Mouse (Mus musculus) liver, embryonic 12.5 days (tissue): Measurements from ENCODE around the gene Sema4b. TPM values are rescaled to one million over a fixed set of nuclear protein-coding genes. Genes with fewer than 3 reads are reported as not detected.
A peak's percentile ranks its signal among the peaks of the same experiment; 100 is the strongest.

Source experiments
- ATAC-seq: fragments of 200-750 bp; cut with Nextera tagmentation; 2 replicates; pipeline ENCODE4 v1.8.0; 2017; ENCODE audit warnings: moderate number of reproducible peaks, mild to moderate bottlenecking, moderate library complexity
- H3K27ac ChIP-seq: fragments of 300-500 bp; sonication (generic); 2 replicates; pipeline ENCODE4 v1.5.1; 2016; ENCODE audit warnings: mild to moderate bottlenecking
- H3K27me3 ChIP-seq: fragments of 300-500 bp; sonication (generic); replicated peaks from 2 replicates; pipeline ENCODE4 v1.6.1; 2016; ENCODE audit warnings: mild to moderate bottlenecking, moderate library complexity
- H3K36me3 ChIP-seq: fragments of 300-500 bp; sonication (generic); 2 replicates; pipeline ENCODE4 v1.6.1; 2016; ENCODE audit warnings: mild to moderate bottlenecking, moderate library complexity
- H3K4me1 ChIP-seq: fragments of 300-500 bp; sonication (generic); 2 replicates; pipeline ENCODE4 v1.6.1; 2016
- H3K4me2 ChIP-seq: fragments of 300-500 bp; sonication (generic); 2 replicates; pipeline ENCODE4 v1.6.1; 2016; ENCODE audit warnings: mild to moderate bottlenecking, moderate library complexity
- H3K4me3 ChIP-seq: fragments of 300-500 bp; sonication (generic); 2 replicates; pipeline ENCODE4 v1.5.1; 2016; ENCODE audit warnings: mild to moderate bottlenecking, moderate library complexity
- H3K9ac ChIP-seq: fragments of 300-500 bp; sonication (generic); 2 replicates; pipeline ENCODE4 v1.6.1; 2016; ENCODE audit warnings: mild to moderate bottlenecking, moderate library complexity
- H3K9me3 ChIP-seq: fragments of 300-500 bp; sonication (generic); replicated peaks from 2 replicates; pipeline ENCODE4 v1.6.1; 2016; ENCODE audit warnings: mild to moderate bottlenecking, moderate library complexity
- WGBS: fragments of 180-500 bp; shearing (Covaris S2); methylation state at CpG from one replicate; pipeline ENCODE4 v1.1.7; 2016; ENCODE audit not compliant: insufficient replicate concordance; 5-methylcytosine and 5-hydroxymethylcytosine counted together
- polyA plus RNA-seq: library from polyadenylated mRNA; unstranded; fragments of >200 nt; fragmentation: Nextera tagmentation; extraction: Ambion mirVana; gene quantifications from 2 replicates; pipeline ENCODE4 v1.2.1, GENCODE M21; 2016

Gene Sema4b
- polyA plus RNA-seq, 1 experiment from 2014 or later: 17.9 TPM

DNA sequence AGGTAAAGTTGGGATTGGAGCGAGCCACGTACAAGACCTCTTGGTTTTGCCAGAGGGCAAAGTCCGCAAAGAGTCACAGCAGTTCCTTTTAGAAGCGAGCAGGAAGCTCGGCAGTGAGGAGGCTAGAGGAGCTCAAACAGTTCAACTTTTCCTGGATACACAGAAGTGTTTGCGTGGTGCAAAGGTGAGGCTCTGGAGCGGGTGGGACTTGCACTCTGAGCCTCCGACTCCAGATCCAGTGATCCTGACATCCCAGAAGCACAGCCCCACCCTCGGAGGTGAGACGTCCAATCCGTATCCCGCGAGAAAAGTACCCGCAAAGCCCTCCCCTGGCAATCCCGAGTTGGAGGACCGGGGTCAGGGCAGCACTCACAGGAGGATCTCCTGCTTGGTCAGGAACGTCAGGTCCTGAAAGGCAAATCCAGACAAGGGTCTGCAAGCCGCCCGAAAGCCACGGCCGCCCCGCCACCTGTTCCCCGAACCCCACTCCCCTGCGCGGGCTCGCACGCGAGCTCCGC, 45.4 kb downstream of the Sema4b start:
- Histone ChIP-seq H3K4me2 (peak overlapping the region; percentile 95), H3K27me3 (no peaks in the 10 kb centered on the region), H3K4me3 (peak overlapping the region; percentile 83), H3K4me1 (peaks cover 59% of the 10 kb centered on the region), H3K27ac (peak overlapping the region; percentile 93), H3K9ac (peak overlapping the region; percentile 88), H3K36me3 (peaks cover 33% of the 10 kb centered on the region), H3K9me3 (no peaks in the 10 kb centered on the region)
- peak; percentile 38 for ATAC-seq
- under 1% methylated on average over 29 of the region's 29 CpGs for WGBS

- Histone ChIP-seq H3K9ac (peak within 1 kb of the TSS; percentile 88), H3K36me3 (peaks cover 30% of the 10 kb centered on the region), H3K27ac (peak within 1 kb of the TSS; percentile 93), H3K4me2 (peak within 1 kb of the TSS; percentile 95), H3K4me3 (peak within 1 kb of the TSS; percentile 83), H3K4me1 (peaks cover 59% of the 10 kb centered on the region), H3K9me3 (no peaks in the 10 kb centered on the region), H3K27me3 (no peaks in the 10 kb centered on the region)
- ATAC-seq: peak; percentile 99
- WGBS: 3% methylated on average over 55 of the region's 56 CpGs
Measured at GRCm38 (mm10) chr7:80232489-80233029, 45.9 kb downstream of the Sema4b start, which contains the start of the genes Cib1 and Gdpgp1. Cib1 (minus strand) TSS chr7:80232813. Gdpgp1 (plus strand) TSS chr7:80232865.

DNA sequence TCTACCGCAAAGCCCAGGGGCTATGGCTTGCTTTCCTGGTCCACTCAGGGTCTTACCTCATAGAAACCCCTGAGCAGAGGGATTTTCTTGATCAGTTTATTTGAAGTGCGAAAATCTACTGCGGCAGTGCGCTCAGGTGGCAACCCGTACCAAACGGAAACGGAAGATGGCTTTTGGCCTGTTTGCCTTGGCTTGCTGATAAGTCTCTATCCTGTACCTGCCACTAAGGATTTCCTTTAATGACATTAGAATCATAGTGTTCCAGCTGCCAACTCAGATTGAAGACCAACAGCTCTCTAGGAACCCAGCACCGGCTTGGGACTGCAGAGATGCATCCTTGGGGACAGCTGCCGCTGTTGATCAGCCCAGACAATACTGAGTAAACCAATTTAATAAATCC, 47.2 kb downstream of the Sema4b start:
- no peaks in the 10 kb centered on the region for H3K9me3 ChIP-seq
- no peaks in the 10 kb centered on the region for H3K27me3 ChIP-seq
- 36% methylated on average over 9 of the region's 9 CpGs for WGBS
- peak overlapping the region; percentile 95 for H3K4me2 ChIP-seq
- no peak for ATAC-seq
- H3K27ac ChIP-seq: peak overlapping the region; percentile 45; the same call in 1 of the 2 replicates
- H3K36me3 ChIP-seq: peaks cover 30% of the 10 kb centered on the region
- peaks cover 55% of the 10 kb centered on the region for H3K4me1 ChIP-seq
- H3K9ac ChIP-seq: peak overlapping the region; percentile 75
- peak overlapping the region; percentile 83 for H3K4me3 ChIP-seq

- H3K36me3 ChIP-seq: peaks cover 40% of the 10 kb centered on the region
- H3K27me3 ChIP-seq: no peaks in the 10 kb centered on the region
- no peaks in the 10 kb centered on the region for H3K9me3 ChIP-seq
- no peak overlapping the region for H3K9ac ChIP-seq
- 83% methylated on average over 10 of the region's 10 CpGs for WGBS
- no peak for ATAC-seq
- H3K4me1 ChIP-seq: peaks cover 21% of the 10 kb centered on the region
- H3K27ac ChIP-seq: no peak overlapping the region
- no peak overlapping the region for H3K4me3 ChIP-seq
- H3K4me2 ChIP-seq: no peak overlapping the region
Measured at GRCm38 (mm10) chr7:80238542-80238941, 51.9 kb downstream of the Sema4b start.

DNA sequence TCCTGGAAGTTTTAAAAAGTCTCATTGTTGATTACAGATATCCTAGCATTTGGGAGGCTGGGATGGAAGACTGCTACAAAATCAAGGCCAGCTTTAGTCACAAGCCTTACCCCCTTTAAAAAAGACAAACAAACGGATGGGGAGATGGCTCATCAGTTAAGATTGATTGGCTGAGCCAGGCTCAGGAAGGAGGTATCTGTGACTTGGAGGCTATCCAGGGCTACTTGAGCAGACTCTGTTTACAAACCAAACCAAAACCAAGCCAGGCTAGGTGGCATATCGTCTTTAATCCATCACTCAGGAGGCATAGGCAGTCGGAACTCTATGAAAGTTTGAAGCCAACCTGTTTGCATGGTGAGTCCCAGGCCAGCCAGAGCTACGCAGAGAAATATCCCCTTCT, 55.0 kb downstream of the Sema4b start:
- WGBS: 70% methylated on average over 4 of the region's 4 CpGs
- ATAC-seq: no peak
- no peak overlapping the region for H3K9ac ChIP-seq
- H3K27me3 ChIP-seq: no peaks in the 10 kb centered on the region
- H3K4me2 ChIP-seq: no peak overlapping the region
- no peaks in the 10 kb centered on the region for H3K9me3 ChIP-seq
- no peak overlapping the region for H3K27ac ChIP-seq
- H3K4me3 ChIP-seq: no peak overlapping the region
- H3K36me3 ChIP-seq: peaks cover 40% of the 10 kb centered on the region
- peaks cover 9% of the 10 kb centered on the region for H3K4me1 ChIP-seq

GRCm38 (mm10) chr7:80244851-80245250, 58.2 kb downstream of the Sema4b start:
- no peaks in the 10 kb centered on the region for H3K9me3 ChIP-seq
- H3K27me3 ChIP-seq: no peaks in the 10 kb centered on the region
- H3K36me3 ChIP-seq: peaks cover 13% of the 10 kb centered on the region
- H3K4me1 ChIP-seq: peaks cover 17% of the 10 kb centered on the region
- H3K9ac ChIP-seq: no peak overlapping the region
- no peak overlapping the region for H3K4me2 ChIP-seq
- no peak for ATAC-seq
- WGBS: 92% methylated on average over 4 of the region's 4 CpGs
- no peak overlapping the region for H3K27ac ChIP-seq
- H3K4me3 ChIP-seq: no peak overlapping the region

DNA sequence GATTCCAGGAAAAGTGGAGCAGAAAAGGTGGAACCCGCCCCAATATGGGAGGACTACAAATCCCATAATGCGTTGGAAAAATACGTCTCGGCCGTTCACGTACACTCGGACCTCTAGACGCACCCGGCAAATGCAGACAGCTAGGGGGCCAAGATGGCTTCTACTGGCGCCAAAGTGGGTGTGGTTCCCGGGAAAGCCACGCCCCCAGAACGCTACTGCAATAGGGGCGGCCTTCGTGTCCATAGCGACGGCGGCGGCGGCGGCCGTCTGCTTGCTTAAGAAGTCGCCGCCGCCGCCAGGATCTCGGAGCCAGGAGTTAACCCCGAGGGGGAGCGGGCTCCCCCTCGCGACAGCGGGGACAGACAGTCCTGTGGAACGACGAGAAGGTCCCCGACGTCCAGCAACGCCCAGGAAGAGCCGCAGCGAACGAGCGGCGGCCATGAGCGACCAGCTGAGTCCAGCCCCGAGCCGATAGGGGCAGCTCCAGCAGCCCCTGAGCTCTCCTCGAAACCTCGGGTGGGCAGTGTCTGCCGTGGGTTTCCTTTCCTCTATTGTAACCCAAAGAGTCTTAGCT, 59.6 kb downstream of the Sema4b start, which contains the start of gene Ttll13:
TSS of gene Ttll13 (plus strand) at position 229 of the 574 bp plus-strand sequence.
- H3K4me3 ChIP-seq: peak within 1 kb of the TSS; percentile 77
- H3K4me2 ChIP-seq: peak within 1 kb of the TSS; percentile 92
- peak within 1 kb of the TSS; percentile 82 for H3K9ac ChIP-seq
- ATAC-seq: peak; percentile 97
- no peaks in the 10 kb centered on the region for H3K9me3 ChIP-seq
- H3K27me3 ChIP-seq: no peaks in the 10 kb centered on the region; the same call in 1 of the 2 replicates
- peaks cover 23% of the 10 kb centered on the region for H3K4me1 ChIP-seq
- H3K36me3 ChIP-seq: no peaks in the 10 kb centered on the region
- H3K27ac ChIP-seq: peak within 1 kb of the TSS; percentile 79
- WGBS: under 1% methylated on average over 48 of the region's 48 CpGs

- Histone ChIP-seq H3K36me3 (no peaks in the 10 kb centered on the region), H3K27me3 (peaks cover 4% of the 10 kb centered on the region), H3K4me2 (peak overlapping the region; percentile 92), H3K4me1 (peaks cover 26% of the 10 kb centered on the region), H3K4me3 (peak overlapping the region; percentile 77), H3K9me3 (no peaks in the 10 kb centered on the region), H3K9ac (peak overlapping the region; percentile 82), H3K27ac (peak overlapping the region; percentile 79; the same call in 1 of the 2 replicates)
- no peak for ATAC-seq
- 16% methylated on average over 7 of the region's 7 CpGs for WGBS
Measured at GRCm38 (mm10) chr7:80246859-80247258, 60.2 kb downstream of the Sema4b start.

DNA sequence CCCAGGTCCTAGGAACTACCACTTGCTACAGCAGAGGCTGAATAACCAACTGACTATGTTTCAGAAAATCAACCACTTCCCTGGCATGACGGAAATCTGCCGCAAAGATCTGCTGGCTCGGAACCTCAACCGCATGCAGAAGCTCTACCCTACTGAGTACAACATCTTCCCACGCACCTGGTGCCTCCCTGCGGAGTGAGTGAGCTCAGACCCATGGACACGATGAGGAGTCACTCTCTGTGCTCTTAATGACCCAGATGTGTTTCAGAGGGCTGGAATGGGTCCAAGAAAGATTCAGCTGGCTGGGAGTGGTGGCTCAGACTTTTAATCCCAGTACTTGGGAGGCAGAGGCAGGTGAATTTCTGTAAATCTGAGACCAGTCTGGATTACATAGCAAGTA, 65.8 kb downstream of the Sema4b start:
- no peaks in the 10 kb centered on the region for H3K36me3 ChIP-seq
- H3K4me2 ChIP-seq: no peak overlapping the region
- H3K9ac ChIP-seq: no peak overlapping the region
- no peak for ATAC-seq
- no peak overlapping the region for H3K27ac ChIP-seq
- no peak overlapping the region for H3K4me3 ChIP-seq
- 78% methylated on average over 7 of the region's 7 CpGs for WGBS
- H3K9me3 ChIP-seq: no peaks in the 10 kb centered on the region
- H3K4me1 ChIP-seq: peaks cover 25% of the 10 kb centered on the region
- H3K27me3 ChIP-seq: peaks cover 10% of the 10 kb centered on the region

DNA sequence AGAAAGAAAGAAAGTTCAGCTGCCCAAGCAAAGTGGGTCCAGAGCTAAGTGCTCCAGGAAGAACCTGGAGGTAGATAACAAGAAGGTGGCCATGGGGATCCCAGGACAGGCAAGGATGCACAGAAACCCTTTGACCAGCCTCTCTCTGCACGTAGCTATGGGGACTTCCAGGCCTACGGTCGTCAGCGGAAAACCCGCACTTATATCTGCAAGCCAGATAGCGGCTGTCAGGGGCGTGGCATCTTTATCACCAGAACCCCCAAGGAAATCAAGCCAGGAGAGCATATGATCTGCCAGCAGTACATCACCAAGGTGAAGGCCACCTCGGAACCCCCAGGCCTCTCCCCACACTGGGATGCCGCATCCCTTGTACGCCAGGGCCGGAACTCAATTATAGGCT, 66.2 kb downstream of the Sema4b start:
- no peak overlapping the region for H3K27ac ChIP-seq
- peaks cover 30% of the 10 kb centered on the region for H3K4me1 ChIP-seq
- no peak overlapping the region for H3K4me2 ChIP-seq
- no peak overlapping the region for H3K9ac ChIP-seq
- 42% methylated on average over 11 of the region's 11 CpGs for WGBS
- H3K4me3 ChIP-seq: no peak overlapping the region
- no peak for ATAC-seq
- peaks cover 10% of the 10 kb centered on the region for H3K27me3 ChIP-seq
- H3K36me3 ChIP-seq: no peaks in the 10 kb centered on the region
- no peaks in the 10 kb centered on the region for H3K9me3 ChIP-seq

DNA sequence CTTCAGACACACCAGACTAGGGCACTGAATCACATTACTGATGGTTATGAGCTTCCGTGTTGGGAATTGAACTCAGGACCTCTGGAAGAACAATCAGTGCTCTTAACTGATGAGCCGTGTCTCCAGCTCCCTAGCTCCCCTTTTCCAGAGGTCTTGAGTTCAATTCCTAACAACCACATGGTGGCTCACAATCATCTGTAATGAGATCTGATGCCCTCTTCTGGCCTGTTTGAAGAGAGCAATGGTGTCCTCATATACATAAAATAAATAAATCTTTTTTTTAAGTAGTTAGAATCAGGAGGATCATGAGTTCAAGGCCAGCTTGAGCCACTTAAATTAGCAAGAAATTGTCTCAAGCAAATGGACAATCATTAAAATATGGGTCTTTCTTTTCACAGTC, 69.3 kb downstream of the Sema4b start:
- Histone ChIP-seq H3K4me1 (peaks cover 37% of the 10 kb centered on the region), H3K36me3 (no peaks in the 10 kb centered on the region), H3K4me3 (no peak overlapping the region), H3K9me3 (no peaks in the 10 kb centered on the region), H3K27me3 (peaks cover 19% of the 10 kb centered on the region), H3K4me2 (no peak overlapping the region), H3K9ac (no peak overlapping the region), H3K27ac (no peak overlapping the region)
- WGBS: 55% methylated on average over 2 of the region's 2 CpGs
- ATAC-seq: no peak

- Histone ChIP-seq H3K27me3 (peaks cover 9% of the 10 kb centered on the region), H3K9me3 (no peaks in the 10 kb centered on the region), H3K36me3 (no peaks in the 10 kb centered on the region), H3K27ac (no peak overlapping the region), H3K4me2 (no peak overlapping the region), H3K4me3 (no peak overlapping the region), H3K4me1 (peaks cover 32% of the 10 kb centered on the region), H3K9ac (no peak overlapping the region)
- ATAC-seq: no peak
- WGBS: 60% methylated on average over 2 of the region's 2 CpGs
Measured at GRCm38 (mm10) chr7:80257706-80258105, 71.1 kb downstream of the Sema4b start.
